Mouse (Mus musculus) cortical plate, adult 2 months (tissue): ENCODE measurements around the gene Gm29609. TPM values are rescaled to one million over a fixed set of nuclear protein-coding genes. Genes with fewer than 3 reads are reported as not detected.
A peak's percentile ranks its signal among the peaks of the same experiment; 100 is the strongest.

Experiments used
- H3K27ac ChIP-seq: fragments of 200-500 bp; 2 replicates; pipeline ENCODE4 v1.5.1; 2012; ENCODE audit warnings: low read length, control low read depth, inconsistent platforms; ENCODE audit not compliant: insufficient read depth
- H3K4me1 ChIP-seq: fragments of 200-500 bp; 2 replicates; pipeline ENCODE4 v1.6.1; 2011; ENCODE audit warnings: low read length; ENCODE audit not compliant: control insufficient read depth, insufficient read depth
- H3K4me3 ChIP-seq: fragments of 200-500 bp; 2 replicates; pipeline ENCODE4 v1.5.1; 2011; ENCODE audit warnings: mild to moderate bottlenecking, low read length, control low read depth; ENCODE audit not compliant: insufficient read depth
- CTCF ChIP-seq: fragments of 200-500 bp; IDR thresholded peaks from 2 replicates; pipeline ENCODE4 v1.5.1; 2011; ENCODE audit warnings: mild to moderate bottlenecking, control low read depth, low read length; ENCODE audit not compliant: insufficient read depth; ENCODE audit errors: extremely low read depth
- POLR2A ChIP-seq: fragments of 200-500 bp; IDR thresholded peaks from 2 replicates; pipeline ENCODE4 v1.6.1; 2011; ENCODE audit warnings: mild to moderate bottlenecking, low read length, control low read depth; ENCODE audit not compliant: insufficient read depth; ENCODE audit errors: extremely low read depth
- polyA plus RNA-seq: library from polyadenylated mRNA; depleted of rRNA; stranded (reverse); fragments of >200 nt; gene quantifications from 2 replicates; pipeline ENCODE4 v1.2.3, GENCODE M21; 2012

Gene Gm29609
- polyA plus RNA-seq, 1 experiment, result 2.8 TPM

DNA sequence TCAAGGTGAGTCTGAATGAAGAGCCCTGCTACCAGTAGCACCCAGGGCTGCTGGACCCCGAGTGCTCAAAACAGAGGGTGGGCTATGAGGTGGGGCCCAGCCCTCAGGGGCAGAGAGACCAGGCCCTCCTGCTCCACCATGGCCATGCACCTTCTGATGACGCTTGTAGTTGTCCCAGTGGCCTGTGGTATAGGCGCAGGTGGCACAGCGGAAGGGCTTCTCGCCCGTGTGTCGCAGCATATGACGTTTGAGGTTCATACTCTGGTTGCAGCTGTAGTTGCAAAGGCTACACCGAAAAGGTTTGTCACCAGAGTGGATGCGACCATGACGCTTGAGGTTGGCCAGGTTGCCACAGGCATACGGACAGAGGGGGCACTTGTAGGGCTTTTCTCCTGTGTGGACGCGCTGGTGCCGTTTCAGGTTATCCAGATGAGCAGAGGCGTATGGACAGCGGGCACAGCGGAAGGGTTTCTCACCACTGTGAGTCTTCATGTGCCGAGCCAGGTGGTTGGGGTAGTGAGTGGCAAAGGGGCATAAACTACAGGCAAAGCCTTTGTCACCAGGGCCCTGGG, 19.7 kb upstream of the Gm29609 start:
- TF ChIP-seq POLR2A, result no peak; the same call in 1 of the 2 replicates
- TF ChIP-seq CTCF, result no peak
- Histone ChIP-seq H3K4me1 (no peaks in the 10 kb centered on the region), H3K4me3 (no peak overlapping the region), H3K27ac (no peak overlapping the region)

GRCm38 (mm10) chr5:31198616-31199320, 19.1 kb upstream of the Gm29609 start:
- H3K4me1 ChIP-seq, result peaks cover 2% of the 10 kb centered on the region; the same call in 1 of the 2 replicates
- H3K4me3 ChIP-seq, result no peak overlapping the region
- TF ChIP-seq CTCF, result no peak
- TF ChIP-seq POLR2A, result peak; percentile 43; the same call in 1 of the 2 replicates
- no peak overlapping the region for H3K27ac ChIP-seq

DNA sequence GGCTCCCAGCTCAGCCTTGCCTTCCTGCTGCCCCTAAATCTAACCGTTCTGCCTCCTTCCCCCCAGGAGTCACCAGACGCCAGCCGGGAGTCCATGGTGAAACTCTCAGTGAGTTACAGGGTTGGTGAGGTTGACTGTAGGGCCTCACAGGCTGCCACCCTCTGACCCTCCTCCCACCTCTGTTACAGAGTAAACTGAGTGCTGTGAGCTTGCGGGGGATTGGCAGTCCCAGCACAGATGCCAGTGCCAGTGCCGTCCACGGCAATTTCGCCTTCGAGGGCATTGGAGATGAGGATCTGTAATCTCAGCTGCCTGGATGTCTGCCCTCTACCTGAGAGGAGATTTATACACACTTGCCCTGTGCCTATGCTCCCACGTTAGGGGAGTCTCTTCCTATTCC, 18.5 kb upstream of the Gm29609 start:
- peaks cover 2% of the 10 kb centered on the region; the same call in 1 of the 2 replicates for H3K4me1 ChIP-seq
- H3K27ac ChIP-seq, result no peak overlapping the region
- no peak overlapping the region for H3K4me3 ChIP-seq

GRCm38 (mm10) chr5:31197072-31197471, 17.4 kb upstream of the Gm29609 start:
- peaks cover 2% of the 10 kb centered on the region; the same call in 1 of the 2 replicates for H3K4me1 ChIP-seq
- TF ChIP-seq POLR2A, result no peak
- TF ChIP-seq CTCF, result no peak
- H3K4me3 ChIP-seq, result no peak overlapping the region
- no peak overlapping the region for H3K27ac ChIP-seq

More for the DNA sequence above, 18.5 kb upstream of the Gm29609 start:
- TF ChIP-seq POLR2A, result peak; percentile 5; the same call in 1 of the 2 replicates
- no peak for TF ChIP-seq CTCF

DNA sequence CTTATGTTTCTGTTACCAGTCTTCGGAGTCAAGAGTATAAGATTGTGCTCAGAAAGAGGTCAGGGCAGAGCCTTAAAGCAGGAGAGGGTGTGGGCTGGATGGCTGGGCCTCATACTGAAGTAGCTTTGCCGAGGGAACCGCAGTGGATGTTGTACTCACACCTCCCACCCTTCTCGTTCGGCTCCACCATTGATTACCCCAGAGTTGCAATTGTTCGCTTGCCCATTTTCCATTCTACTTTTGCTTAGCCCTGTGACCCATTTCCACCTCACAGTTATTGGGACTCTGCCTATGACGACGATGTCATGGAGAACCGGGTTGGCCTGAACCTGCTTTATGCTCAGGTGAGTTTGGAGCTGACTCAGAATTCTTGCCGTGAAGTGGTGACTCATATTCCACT, 16.5 kb upstream of the Gm29609 start:
- H3K4me1 ChIP-seq, result peaks cover 4% of the 10 kb centered on the region
- TF ChIP-seq CTCF, result no peak
- no peak for TF ChIP-seq POLR2A
- H3K4me3 ChIP-seq, result no peak overlapping the region
- H3K27ac ChIP-seq, result no peak overlapping the region

GRCm38 (mm10) chr5:31195671-31196070, 16.0 kb upstream of the Gm29609 start:
- peaks cover 4% of the 10 kb centered on the region for H3K4me1 ChIP-seq
- no peak overlapping the region for H3K27ac ChIP-seq
- TF ChIP-seq CTCF (no peak), POLR2A (no peak)
- H3K4me3 ChIP-seq, result no peak overlapping the region

- Histone ChIP-seq H3K4me1 (peaks cover 4% of the 10 kb centered on the region), H3K27ac (no peak overlapping the region), H3K4me3 (no peak overlapping the region)
- no peak for TF ChIP-seq CTCF
- no peak for TF ChIP-seq POLR2A
Measured at GRCm38 (mm10) chr5:31194486-31195485, 15.1 kb upstream of the Gm29609 start.

GRCm38 (mm10) chr5:31193631-31194281, 14.0 kb upstream of the Gm29609 start:
- peak overlapping the region; percentile 71 for H3K4me3 ChIP-seq
- TF ChIP-seq POLR2A (no peak), CTCF (no peak)
- H3K27ac ChIP-seq, result peak overlapping the region; percentile 26
- H3K4me1 ChIP-seq, result peaks cover 4% of the 10 kb centered on the region
